Mouse (Mus musculus) stomach, embryonic 15.5 days (tissue): ENCODE measurements around the gene Kif26b. TPM values are rescaled to one million over a fixed set of nuclear protein-coding genes. Genes with fewer than 3 reads are reported as not detected.
A peak's percentile ranks its signal among the peaks of the same experiment; 100 is the strongest.

Experiments
- ATAC-seq: fragments of 200-750 bp; cut with Nextera tagmentation; 2 replicates; pipeline ENCODE4 v1.8.0; 2017; ENCODE audit warnings: low read depth, moderate number of reproducible peaks, moderate TSS enrichment; ENCODE audit not compliant: insufficient read depth, low FRiP score
- H3K27ac ChIP-seq: fragments of 300-500 bp; sonication (generic); 2 replicates; pipeline ENCODE4 v1.5.1; 2015; ENCODE audit warnings: mild to moderate bottlenecking, inconsistent platforms
- H3K27me3 ChIP-seq: fragments of 300-500 bp; sonication (generic); replicated peaks from 2 replicates; pipeline ENCODE4 v1.6.1; 2015; ENCODE audit warnings: inconsistent platforms
- H3K36me3 ChIP-seq: fragments of 300-500 bp; sonication (generic); 2 replicates; pipeline ENCODE4 v1.6.1; 2015; ENCODE audit warnings: inconsistent platforms
- H3K4me1 ChIP-seq: fragments of 300-500 bp; sonication (generic); 2 replicates; pipeline ENCODE4 v1.6.1; 2015; ENCODE audit warnings: inconsistent platforms
- H3K4me2 ChIP-seq: fragments of 300-500 bp; sonication (generic); 2 replicates; pipeline ENCODE4 v1.6.1; 2015; ENCODE audit warnings: mild to moderate bottlenecking, inconsistent platforms
- H3K4me3 ChIP-seq: fragments of 300-500 bp; sonication (generic); replicated peaks from 2 replicates; pipeline ENCODE4 v1.5.1; 2015; ENCODE audit warnings: inconsistent platforms
- H3K9ac ChIP-seq: fragments of 300-500 bp; sonication (generic); 2 replicates; pipeline ENCODE4 v1.6.1; 2015; ENCODE audit warnings: inconsistent platforms
- H3K9me3 ChIP-seq: fragments of 300-500 bp; sonication (generic); 2 replicates; pipeline ENCODE4 v1.6.1; 2016; ENCODE audit warnings: inconsistent platforms
- WGBS: fragments of 180-500 bp; shearing (Covaris S2); methylation state at CpG from one replicate; pipeline ENCODE4 v1.1.7; 2015; 5-methylcytosine and 5-hydroxymethylcytosine counted together
- polyA plus RNA-seq: library from polyadenylated mRNA; unstranded; fragments of >200 nt; fragmentation: Nextera tagmentation; extraction: Ambion mirVana; gene quantifications from 2 replicates; pipeline ENCODE4 v1.2.1, GENCODE M21; 2015

Kif26b gene
- polyA plus RNA-seq, 1 experiment from 2014 or later: 3.4 TPM

- no peak overlapping the region for H3K4me3 ChIP-seq
- no peaks in the 10 kb centered on the region for H3K27me3 ChIP-seq
- 0 out of 2 replicates have a peak, but pooled peaks cover 3% of the 10 kb centered on the region for H3K36me3 ChIP-seq
- WGBS: 73% methylated on average over 4 of the region's 4 CpGs
- H3K4me2 ChIP-seq: no peak overlapping the region
- H3K9me3 ChIP-seq: no peaks in the 10 kb centered on the region
- H3K9ac ChIP-seq: no peak overlapping the region
- ATAC-seq: no peak
- H3K4me1 ChIP-seq: no peaks in the 10 kb centered on the region
- no peak overlapping the region for H3K27ac ChIP-seq
Measured at GRCm38 (mm10) chr1:178571009-178571408, 42.1 kb downstream of the Kif26b start.

GRCm38 (mm10) chr1:178571885-178572444 is 43.0 kb downstream of the Kif26b start:
- ATAC-seq: no peak
- H3K9me3 ChIP-seq: no peaks in the 10 kb centered on the region
- no peaks in the 10 kb centered on the region for H3K4me1 ChIP-seq
- no peak overlapping the region for H3K4me3 ChIP-seq
- no peak overlapping the region for H3K9ac ChIP-seq
- 0 out of 2 replicates have a peak, but pooled peaks cover 3% of the 10 kb centered on the region for H3K36me3 ChIP-seq
- no peaks in the 10 kb centered on the region for H3K27me3 ChIP-seq
- no peak overlapping the region for H3K27ac ChIP-seq
- WGBS: 71% methylated on average over 13 of the region's 13 CpGs
- no peak overlapping the region for H3K4me2 ChIP-seq

GRCm38 (mm10) chr1:178573406-178574032 is 44.6 kb downstream of the Kif26b start:
- 70% methylated on average over 4 of the region's 4 CpGs for WGBS

GRCm38 (mm10) chr1:178575706-178576105 is 46.8 kb downstream of the Kif26b start:
- H3K9ac ChIP-seq: no peak overlapping the region
- H3K4me3 ChIP-seq: no peak overlapping the region
- H3K4me1 ChIP-seq: no peaks in the 10 kb centered on the region
- no peak overlapping the region for H3K27ac ChIP-seq
- no peak overlapping the region for H3K4me2 ChIP-seq
- no peaks in the 10 kb centered on the region for H3K27me3 ChIP-seq
- H3K36me3 ChIP-seq: 0 out of 2 replicates have a peak, but pooled peaks cover 3% of the 10 kb centered on the region
- no peaks in the 10 kb centered on the region for H3K9me3 ChIP-seq
- 93% methylated on average over 2 of the region's 2 CpGs for whole genome bisulfite sequencing
- no peak for ATAC-seq

More at GRCm38 (mm10) chr1:178573406-178574032, 44.6 kb downstream of the Kif26b start:
- H3K36me3 ChIP-seq: 0 out of 2 replicates have a peak, but pooled peaks cover 3% of the 10 kb centered on the region
- no peak overlapping the region for H3K4me2 ChIP-seq
- no peak overlapping the region for H3K27ac ChIP-seq
- H3K9ac ChIP-seq: no peak overlapping the region
- H3K9me3 ChIP-seq: no peaks in the 10 kb centered on the region
- no peak for ATAC-seq
- H3K27me3 ChIP-seq: no peaks in the 10 kb centered on the region
- H3K4me3 ChIP-seq: no peak overlapping the region
- H3K4me1 ChIP-seq: no peaks in the 10 kb centered on the region

- Histone ChIP-seq H3K9ac (no peak overlapping the region), H3K4me3 (no peak overlapping the region), H3K4me1 (no peaks in the 10 kb centered on the region), H3K4me2 (no peak overlapping the region), H3K9me3 (no peaks in the 10 kb centered on the region), H3K27me3 (no peaks in the 10 kb centered on the region), H3K27ac (no peak overlapping the region), H3K36me3 (0 out of 2 replicates have a peak, but pooled peaks cover 3% of the 10 kb centered on the region)
- no peak for ATAC-seq
- 71% methylated on average over 3 of the region's 3 CpGs for WGBS
Measured at GRCm38 (mm10) chr1:178576926-178577325, 48.0 kb downstream of the Kif26b start.

GRCm38 (mm10) chr1:178585366-178586020 is 56.6 kb downstream of the Kif26b start:
- no peak overlapping the region for H3K4me3 ChIP-seq
- no peak overlapping the region for H3K9ac ChIP-seq
- H3K36me3 ChIP-seq: no peaks in the 10 kb centered on the region
- WGBS: 56% methylated on average over 5 of the region's 5 CpGs
- H3K27me3 ChIP-seq: no peaks in the 10 kb centered on the region
- no peak overlapping the region for H3K27ac ChIP-seq
- peaks cover 5% of the 10 kb centered on the region; the same call in 1 of the 2 replicates for H3K4me1 ChIP-seq
- no peak for ATAC-seq
- H3K4me2 ChIP-seq: no peak overlapping the region
- H3K9me3 ChIP-seq: no peaks in the 10 kb centered on the region

GRCm38 (mm10) chr1:178590229-178591171 is 61.6 kb downstream of the Kif26b start:
- H3K4me1 ChIP-seq: peaks cover 6% of the 10 kb centered on the region
- 54% methylated on average over 13 of the region's 13 CpGs for WGBS
- ATAC-seq: peak; percentile 84
- no peak overlapping the region for H3K27ac ChIP-seq
- H3K9me3 ChIP-seq: no peaks in the 10 kb centered on the region
- H3K9ac ChIP-seq: no peak overlapping the region
- no peaks in the 10 kb centered on the region for H3K27me3 ChIP-seq
- H3K4me2 ChIP-seq: no peak overlapping the region
- H3K4me3 ChIP-seq: no peak overlapping the region
- H3K36me3 ChIP-seq: no peaks in the 10 kb centered on the region

- no peaks in the 10 kb centered on the region for H3K27me3 ChIP-seq
- H3K36me3 ChIP-seq: no peaks in the 10 kb centered on the region
- no peak overlapping the region for H3K9ac ChIP-seq
- 89% methylated on average over 3 of the region's 3 CpGs for WGBS
- no peak overlapping the region for H3K27ac ChIP-seq
- ATAC-seq: no peak
- no peaks in the 10 kb centered on the region; the same call in 1 of the 2 replicates for H3K4me1 ChIP-seq
- no peaks in the 10 kb centered on the region for H3K9me3 ChIP-seq
- H3K4me2 ChIP-seq: no peak overlapping the region
- H3K4me3 ChIP-seq: no peak overlapping the region
Measured at GRCm38 (mm10) chr1:178597113-178597512, 68.2 kb downstream of the Kif26b start.

GRCm38 (mm10) chr1:178597757-178598156 is 68.8 kb downstream of the Kif26b start:
- H3K27me3 ChIP-seq: no peaks in the 10 kb centered on the region
- no peak overlapping the region for H3K4me3 ChIP-seq
- no peak overlapping the region for H3K9ac ChIP-seq
- no peak overlapping the region for H3K27ac ChIP-seq
- no peaks in the 10 kb centered on the region for H3K36me3 ChIP-seq
- no peak for ATAC-seq
- H3K9me3 ChIP-seq: no peaks in the 10 kb centered on the region
- 50% methylated on average over 6 of the region's 6 CpGs for WGBS
- no peak overlapping the region for H3K4me2 ChIP-seq
- H3K4me1 ChIP-seq: no peaks in the 10 kb centered on the region

GRCm38 (mm10) chr1:178600851-178601569 is 72.1 kb downstream of the Kif26b start:
- Histone ChIP-seq H3K9me3 (no peaks in the 10 kb centered on the region), H3K9ac (no peak overlapping the region), H3K4me2 (no peak overlapping the region), H3K4me1 (no peaks in the 10 kb centered on the region), H3K36me3 (no peaks in the 10 kb centered on the region), H3K27me3 (no peaks in the 10 kb centered on the region), H3K27ac (no peak overlapping the region), H3K4me3 (no peak overlapping the region)
- WGBS: 74% methylated on average over 15 of the region's 15 CpGs
- ATAC-seq: 0 out of 2 replicates have a peak, but pooled peaks have one; percentile 47
